Mouse (Mus musculus): ENCODE data around the gene Hes7. TPM values are rescaled to one million over a fixed set of nuclear protein-coding genes. Genes with fewer than 3 reads are reported as not detected.

Hes7 gene
- total and polyA plus RNA-seq, 2 experiments from 2014 or later, result 1.9 to 2.5 TPM

DNA sequence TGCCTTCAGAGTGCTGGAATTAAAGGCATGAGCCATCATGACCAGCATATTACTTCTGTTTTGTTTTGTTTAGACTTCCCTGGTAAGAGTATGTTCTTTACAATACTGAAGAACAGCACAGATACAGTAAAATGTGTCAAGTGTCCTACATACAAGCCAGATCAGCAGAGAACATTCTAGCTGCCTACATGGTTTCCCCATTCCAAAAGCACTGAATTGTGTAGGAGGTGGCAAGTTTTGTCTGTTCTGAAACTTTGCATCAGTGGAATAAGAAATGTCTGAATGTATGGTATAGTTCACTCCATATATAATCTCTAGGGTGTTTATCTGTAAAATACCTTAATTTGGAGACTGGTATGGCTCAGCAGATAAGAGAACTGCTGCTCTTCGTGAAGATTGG lies 35.1 kb downstream of the Hes7 start:
- WGBS, result 63% methylated on average over 1 of the region's 1 CpGs

DNA sequence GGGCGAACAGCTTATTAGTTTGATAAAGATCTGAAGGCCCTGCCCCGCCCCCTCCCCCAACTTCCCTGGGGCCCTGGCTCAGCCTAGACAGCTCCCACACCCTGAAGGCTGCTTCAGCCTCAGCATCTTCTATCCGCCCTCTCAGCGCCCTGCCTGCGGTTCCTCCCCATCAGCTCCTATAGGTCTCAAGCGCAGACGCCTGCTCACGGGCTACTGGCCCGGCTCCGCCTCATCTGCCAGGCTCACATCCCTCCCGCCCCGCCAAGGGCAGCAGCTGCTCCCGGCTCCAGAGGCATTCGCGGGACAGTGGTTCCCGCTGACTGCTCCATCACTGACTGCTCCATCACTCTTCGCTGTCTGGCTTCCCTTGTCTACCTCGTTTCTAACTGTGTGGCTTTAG lies 36.6 kb downstream of the Hes7 start, which contains the start of gene Alox12b:
Gene Alox12b, plus strand, starts transcription at position 190 of the 400 bp plus-strand sequence.
- ATAC-seq, result peak; percentile 61; the same call in 1 of the 2 replicates

More for the DNA sequence above, 35.1 kb downstream of the Hes7 start:
- Histone ChIP-seq H3K4me2 (ENCODE audit: low read depth, low read length) (no peak overlapping the region), H3K36me3 (ENCODE audit: insufficient read depth, low read length) (no peaks in the 10 kb centered on the region), H3K4me3 (ENCODE audit: low read length) (no peak overlapping the region), H3K27ac (no peak overlapping the region), H3K9me3 (ENCODE audit: low read length) (no peaks in the 10 kb centered on the region), H3K4me1 (ENCODE audit: insufficient read depth, low read length) (no peaks in the 10 kb centered on the region), H3K9ac (replicated peaks; ENCODE audit: low read length) (no peak overlapping the region), H3K27me3 (ENCODE audit: insufficient read depth, low read length) (0 out of 2 replicates have a peak, but pooled peaks cover 2% of the 10 kb centered on the region)
- TF ChIP-seq CTCF (IDR thresholded peaks at IDR 0.05; ENCODE audit: low read depth), result no peak
- no peak for ATAC-seq
- no peak for DNase-seq (ENCODE audit: low spot score)

DNA sequence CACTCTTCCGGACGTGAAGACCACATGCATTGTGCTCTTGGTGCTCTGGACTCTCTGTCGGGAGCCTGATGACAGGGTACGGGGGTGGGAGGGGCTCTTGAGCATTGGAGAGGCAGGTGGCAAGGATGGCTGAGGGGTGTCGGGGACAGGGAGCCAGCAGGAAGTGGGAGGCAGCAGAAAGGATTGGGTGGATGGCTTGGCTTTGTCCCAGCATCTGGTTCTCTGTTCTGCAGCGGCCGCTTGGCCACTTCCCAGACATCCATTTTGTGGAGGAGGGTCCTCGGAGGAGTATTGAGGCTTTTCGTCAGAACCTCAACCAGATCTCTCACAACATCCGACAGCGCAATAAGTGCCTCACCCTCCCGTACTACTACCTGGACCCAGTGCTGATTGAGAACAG lies 49.1 kb downstream of the Hes7 start:
- WGBS, result 80% methylated on average over 12 of the region's 12 CpGs
- H3K9me3 ChIP-seq (ENCODE audit: low read length), result no peaks in the 10 kb centered on the region
- no peak for TF ChIP-seq CTCF (IDR thresholded peaks at IDR 0.05; ENCODE audit: low read depth)
- ATAC-seq (no peak), DNase-seq (ENCODE audit: low spot score) (no peak)
- no peaks in the 10 kb centered on the region for H3K27me3 ChIP-seq (ENCODE audit: insufficient read depth, low read length)
- no peak overlapping the region for H3K4me2 ChIP-seq (ENCODE audit: low read depth, low read length)
- H3K9ac ChIP-seq (replicated peaks; ENCODE audit: low read length), result no peak overlapping the region
- H3K36me3 ChIP-seq (ENCODE audit: insufficient read depth, low read length), result no peaks in the 10 kb centered on the region
- H3K4me1 ChIP-seq (ENCODE audit: insufficient read depth, low read length), result no peaks in the 10 kb centered on the region
- H3K27ac ChIP-seq, result no peak overlapping the region
- no peak overlapping the region for H3K4me3 ChIP-seq (ENCODE audit: low read length)

More for the DNA sequence above, 36.6 kb downstream of the Hes7 start, which contains the start of gene Alox12b:
- Histone ChIP-seq H3K4me1 (ENCODE audit: insufficient read depth, low read length) (no peaks in the 10 kb centered on the region), H3K27ac (no peak within 1 kb of the TSS), H3K36me3 (ENCODE audit: insufficient read depth, low read length) (no peaks in the 10 kb centered on the region), H3K27me3 (ENCODE audit: insufficient read depth, low read length) (0 out of 2 replicates have a peak, but pooled peaks cover 2% of the 10 kb centered on the region), H3K9me3 (ENCODE audit: low read length) (no peaks in the 10 kb centered on the region), H3K4me2 (ENCODE audit: low read depth, low read length) (peak within 1 kb of the TSS; percentile 51), H3K9ac (replicated peaks; ENCODE audit: low read length) (peak within 1 kb of the TSS; percentile 9; the same call in 1 of the 2 replicates), H3K4me3 (ENCODE audit: low read length) (peak within 1 kb of the TSS; percentile 25)
- TF ChIP-seq CTCF (IDR thresholded peaks at IDR 0.05; ENCODE audit: low read depth), result no peak
- peak; percentile 51 for DNase-seq (ENCODE audit: low spot score)
- 5% methylated on average over 18 of the region's 18 CpGs for WGBS

DNA sequence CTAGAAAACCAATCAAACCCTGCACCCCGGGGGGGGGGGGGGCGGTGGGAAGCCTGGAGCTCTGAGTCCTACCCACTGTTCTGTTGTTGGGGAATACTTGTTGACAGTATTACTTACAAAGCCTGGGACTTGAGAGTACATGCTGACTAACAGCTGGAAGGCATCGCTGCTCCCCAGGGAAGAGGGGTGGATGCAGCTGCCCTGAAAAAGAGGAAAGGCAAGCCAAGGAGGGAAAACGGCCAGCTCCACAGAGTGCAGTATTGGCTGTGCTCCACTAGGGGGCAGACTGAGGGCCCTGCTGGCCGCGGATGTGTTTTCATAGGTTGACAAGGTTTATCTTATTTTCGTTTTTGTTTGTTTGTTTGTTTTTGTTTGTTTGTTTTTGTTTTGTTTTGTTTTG lies 51.4 kb downstream of the Hes7 start:
- no peaks in the 10 kb centered on the region for H3K9me3 ChIP-seq (ENCODE audit: low read length)
- H3K4me3 ChIP-seq (ENCODE audit: low read length), result no peak overlapping the region
- no peak overlapping the region for H3K4me2 ChIP-seq (ENCODE audit: low read depth, low read length)
- H3K4me1 ChIP-seq (ENCODE audit: insufficient read depth, low read length), result no peaks in the 10 kb centered on the region
- no peaks in the 10 kb centered on the region for H3K27me3 ChIP-seq (ENCODE audit: insufficient read depth, low read length)
- no peaks in the 10 kb centered on the region for H3K36me3 ChIP-seq (ENCODE audit: insufficient read depth, low read length)
- peak; percentile 92 for TF ChIP-seq CTCF (IDR thresholded peaks at IDR 0.05; ENCODE audit: low read depth)
- no peak for ATAC-seq
- peak; percentile 64 for DNase-seq (ENCODE audit: low spot score)
- no peak overlapping the region for H3K27ac ChIP-seq
- 25% methylated on average over 7 of the region's 7 CpGs for WGBS
- H3K9ac ChIP-seq (replicated peaks; ENCODE audit: low read length), result no peak overlapping the region

DNA sequence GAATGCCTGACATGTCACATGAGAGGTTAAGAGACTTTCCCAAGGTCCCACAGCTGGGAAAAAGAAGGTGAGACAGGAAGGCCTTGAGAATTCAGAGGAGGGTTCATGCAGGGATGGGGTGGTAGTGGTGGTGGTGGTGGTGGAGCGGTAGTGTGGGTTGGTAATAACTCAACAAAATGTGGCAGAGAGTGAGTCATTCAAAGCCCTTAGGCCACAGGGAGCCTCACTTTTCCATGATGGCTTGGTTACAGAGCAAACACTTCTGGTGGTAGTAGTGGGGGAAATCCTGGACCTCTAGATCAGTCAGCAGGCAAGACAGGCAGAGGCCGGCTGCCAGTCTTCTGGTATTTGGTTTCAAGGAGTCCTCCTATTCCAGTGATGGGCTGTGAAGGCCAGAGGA lies 52.4 kb downstream of the Hes7 start:
- DNase-seq (ENCODE audit: low spot score), result no peak
- Histone ChIP-seq H3K27me3 (ENCODE audit: insufficient read depth, low read length) (no peaks in the 10 kb centered on the region), H3K4me3 (ENCODE audit: low read length) (no peak overlapping the region), H3K4me2 (ENCODE audit: low read depth, low read length) (no peak overlapping the region), H3K9me3 (ENCODE audit: low read length) (no peaks in the 10 kb centered on the region), H3K4me1 (ENCODE audit: insufficient read depth, low read length) (no peaks in the 10 kb centered on the region), H3K36me3 (ENCODE audit: insufficient read depth, low read length) (no peaks in the 10 kb centered on the region), H3K27ac (no peak overlapping the region), H3K9ac (replicated peaks; ENCODE audit: low read length) (no peak overlapping the region)
- TF ChIP-seq CTCF (IDR thresholded peaks at IDR 0.05; ENCODE audit: low read depth), result no peak
- WGBS, result 98% methylated on average over 2 of the region's 2 CpGs
- no peak for ATAC-seq

Other genes starting within 250 kb of the Hes7 start
- gene Ndel1, start 248.5 kb upstream of the Hes7 start, total RNA-seq (2014; rRNA removed), result 90.6 and 96.2 TPM in 2 replicates
- 101 and 105 TPM in 2 replicates for gene Ndel1, start 248.5 kb upstream of the Hes7 start, polyA plus RNA-seq (2015; fragmentation: Nextera tagmentation; extraction: Ambion mirVana)
- 0.16 TPM in 1 of 2 replicates, not detected in the other for gene Rnf222, start 231.9 kb upstream of the Hes7 start, total RNA-seq (2014; rRNA removed)
- gene Rnf222, start 231.9 kb upstream of the Hes7 start, polyA plus RNA-seq (2015; fragmentation: Nextera tagmentation; extraction: Ambion mirVana), result not detected in 2 replicates
- gene Rpl26, start 218.8 kb upstream of the Hes7 start, total RNA-seq (2014; rRNA removed), result 1,103 and 1,196 TPM in 2 replicates
- gene Rpl26, start 218.8 kb upstream of the Hes7 start, polyA plus RNA-seq (2015; fragmentation: Nextera tagmentation; extraction: Ambion mirVana), result 608 and 621 TPM in 2 replicates
- gene Odf4, start 193.3 kb upstream of the Hes7 start, total RNA-seq (2014; rRNA removed), result 1.3 TPM in 1 of 2 replicates, not detected in the other
- gene Odf4, start 193.3 kb upstream of the Hes7 start, polyA plus RNA-seq (2015; fragmentation: Nextera tagmentation; extraction: Ambion mirVana), result 0.58 and 0.88 TPM in 2 replicates
- gene Arhgef15, start 162.9 kb upstream of the Hes7 start, total RNA-seq (2014; rRNA removed), result 21.2 and 45.2 TPM in 2 replicates
- 25.7 and 27.5 TPM in 2 replicates for gene Arhgef15, start 162.9 kb upstream of the Hes7 start, polyA plus RNA-seq (2015; fragmentation: Nextera tagmentation; extraction: Ambion mirVana)
- gene Slc25a35, start 152.3 kb upstream of the Hes7 start, total RNA-seq (2014; rRNA removed), result 1.6 and 2.0 TPM in 2 replicates
- 2.3 TPM in 2 replicates for gene Slc25a35, start 152.3 kb upstream of the Hes7 start, polyA plus RNA-seq (2015; fragmentation: Nextera tagmentation; extraction: Ambion mirVana)
- 40.4 and 51.6 TPM in 2 replicates for gene Rangrf, start 145.2 kb upstream of the Hes7 start, total RNA-seq (2014; rRNA removed)
- 31.2 and 34.6 TPM in 2 replicates for gene Rangrf, start 145.2 kb upstream of the Hes7 start, polyA plus RNA-seq (2015; fragmentation: Nextera tagmentation; extraction: Ambion mirVana)
- gene Pfas, start 111.9 kb upstream of the Hes7 start, total RNA-seq (2014; rRNA removed), result 31.3 and 35.2 TPM in 2 replicates
- gene Pfas, start 111.9 kb upstream of the Hes7 start, polyA plus RNA-seq (2015; fragmentation: Nextera tagmentation; extraction: Ambion mirVana), result 14.7 and 17.8 TPM in 2 replicates
- gene Ctc1, start 104.5 kb upstream of the Hes7 start, total RNA-seq (2014; rRNA removed), result 84.8 and 85.7 TPM in 2 replicates
- 42.8 and 45.7 TPM in 2 replicates for gene Ctc1, start 104.5 kb upstream of the Hes7 start, polyA plus RNA-seq (2015; fragmentation: Nextera tagmentation; extraction: Ambion mirVana)
- gene Aurkb, start 74.8 kb upstream of the Hes7 start, total RNA-seq (2014; rRNA removed), result 15.9 and 21.6 TPM in 2 replicates
- gene Aurkb, start 74.8 kb upstream of the Hes7 start, polyA plus RNA-seq (2015; fragmentation: Nextera tagmentation; extraction: Ambion mirVana), result 24.8 and 26.3 TPM in 2 replicates
- gene Borcs6, start 60.7 kb upstream of the Hes7 start, total RNA-seq (2014; rRNA removed), result 25.4 and 40.8 TPM in 2 replicates
- gene Borcs6, start 60.7 kb upstream of the Hes7 start, polyA plus RNA-seq (2015; fragmentation: Nextera tagmentation; extraction: Ambion mirVana), result 21.3 and 21.9 TPM in 2 replicates
- gene Tmem107, start 49.6 kb upstream of the Hes7 start, total RNA-seq (2014; rRNA removed), result 68.9 and 135 TPM in 2 replicates
- gene Tmem107, start 49.6 kb upstream of the Hes7 start, polyA plus RNA-seq (2015; fragmentation: Nextera tagmentation; extraction: Ambion mirVana), result 28.6 and 34.1 TPM in 2 replicates
- gene Vamp2, start 31.9 kb upstream of the Hes7 start, total RNA-seq (2014; rRNA removed), result 146 and 148 TPM in 2 replicates
- gene Vamp2, start 31.9 kb upstream of the Hes7 start, polyA plus RNA-seq (2015; fragmentation: Nextera tagmentation; extraction: Ambion mirVana), result 417 and 489 TPM in 2 replicates
- 24.4 and 27.1 TPM in 2 replicates for gene Per1, start 25.2 kb upstream of the Hes7 start, total RNA-seq (2014; rRNA removed)
- 11.9 and 15.9 TPM in 2 replicates for gene Per1, start 25.2 kb upstream of the Hes7 start, polyA plus RNA-seq (2015; fragmentation: Nextera tagmentation; extraction: Ambion mirVana)
- gene 9130213A22Rik, start 2.2 kb downstream of the Hes7 start, total RNA-seq (2014; rRNA removed), result 1.2 and 1.4 TPM in 2 replicates
- 1.0 and 1.2 TPM in 2 replicates for gene 9130213A22Rik, start 2.2 kb downstream of the Hes7 start, polyA plus RNA-seq (2015; fragmentation: Nextera tagmentation; extraction: Ambion mirVana)
- 12.5 and 14.2 TPM in 2 replicates for gene Aloxe3, start 5.5 kb downstream of the Hes7 start, total RNA-seq (2014; rRNA removed)
- gene Aloxe3, start 5.5 kb downstream of the Hes7 start, polyA plus RNA-seq (2015; fragmentation: Nextera tagmentation; extraction: Ambion mirVana), result 13.0 and 13.5 TPM in 2 replicates
- gene Alox12b, start 36.6 kb downstream of the Hes7 start, total RNA-seq (2014; rRNA removed), result 1.7 and 2.0 TPM in 2 replicates
- gene Alox12b, start 36.6 kb downstream of the Hes7 start, polyA plus RNA-seq (2015; fragmentation: Nextera tagmentation; extraction: Ambion mirVana), result 1.1 and 1.2 TPM in 2 replicates
- 3.1 and 5.8 TPM in 2 replicates for gene Alox8, start 77.4 kb downstream of the Hes7 start, total RNA-seq (2014; rRNA removed)
- gene Alox8, start 77.4 kb downstream of the Hes7 start, polyA plus RNA-seq (2015; fragmentation: Nextera tagmentation; extraction: Ambion mirVana), result 1.2 and 1.5 TPM in 2 replicates
- 0.73 and 1.2 TPM in 2 replicates for gene Gucy2e, start 116.6 kb downstream of the Hes7 start, total RNA-seq (2014; rRNA removed)
- gene Gucy2e, start 116.6 kb downstream of the Hes7 start, polyA plus RNA-seq (2015; fragmentation: Nextera tagmentation; extraction: Ambion mirVana), result 0.52 and 0.61 TPM in 2 replicates
- 13.3 and 22.0 TPM in 2 replicates for gene Cntrob, start 203.4 kb downstream of the Hes7 start, total RNA-seq (2014; rRNA removed)
- 11.0 and 12.0 TPM in 2 replicates for gene Cntrob, start 203.4 kb downstream of the Hes7 start, polyA plus RNA-seq (2015; fragmentation: Nextera tagmentation; extraction: Ambion mirVana)
- 150 and 157 TPM in 2 replicates for gene Trappc1, start 203.6 kb downstream of the Hes7 start, total RNA-seq (2014; rRNA removed)
- 171 and 173 TPM in 2 replicates for gene Trappc1, start 203.6 kb downstream of the Hes7 start, polyA plus RNA-seq (2015; fragmentation: Nextera tagmentation; extraction: Ambion mirVana)
- gene Kcnab3, start 205.9 kb downstream of the Hes7 start, total RNA-seq (2014; rRNA removed), result 5.5 and 7.8 TPM in 2 replicates
- gene Kcnab3, start 205.9 kb downstream of the Hes7 start, polyA plus RNA-seq (2015; fragmentation: Nextera tagmentation; extraction: Ambion mirVana), result 6.1 and 6.6 TPM in 2 replicates
- gene Rnf227, start 220.1 kb downstream of the Hes7 start, total RNA-seq (2014; rRNA removed), result 127 and 141 TPM in 2 replicates
- 234 and 241 TPM in 2 replicates for gene Rnf227, start 220.1 kb downstream of the Hes7 start, polyA plus RNA-seq (2015; fragmentation: Nextera tagmentation; extraction: Ambion mirVana)
- 252 and 255 TPM in 2 replicates for gene Chd3, start 249.0 kb downstream of the Hes7 start, total RNA-seq (2014; rRNA removed)
- gene Chd3, start 249.0 kb downstream of the Hes7 start, polyA plus RNA-seq (2015; fragmentation: Nextera tagmentation; extraction: Ambion mirVana), result 46.6 and 49.7 TPM in 2 replicates